Mouse (Mus musculus): ENCODE data around the gene Phactr3. TPM values are rescaled to one million over a fixed set of nuclear protein-coding genes. Genes with fewer than 3 reads are reported as not detected.

Gene Phactr3
- polyA plus RNA-seq, 2 experiments = 0.02 to 0.13 TPM

DNA sequence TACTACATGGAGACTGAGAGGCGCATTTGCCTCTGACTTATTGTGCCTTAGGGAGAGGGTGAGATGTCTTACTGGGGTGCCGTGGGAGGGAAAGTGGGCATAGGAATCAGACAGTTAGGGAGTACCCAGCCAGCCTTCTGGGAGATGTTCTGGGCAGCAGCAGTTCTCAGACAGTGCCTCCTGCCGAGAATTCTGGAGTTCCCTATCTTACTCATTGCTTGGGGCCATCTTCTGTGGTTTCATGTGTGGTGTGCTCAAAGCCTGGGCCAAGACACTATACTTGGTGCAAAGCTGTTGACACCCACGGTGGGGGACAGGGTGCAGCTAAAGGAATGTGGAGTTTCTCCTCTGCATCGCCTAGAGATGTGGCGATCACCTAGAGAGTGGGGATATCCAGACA is 185.9 kb downstream of the Phactr3 start:
- Histone ChIP-seq H3K4me3 (ENCODE audit: insufficient read depth in 1 of 2, low read depth in 2 of 2, low read length in 2 of 2) (no peak overlapping the region), H3K9me3 (ENCODE audit: control insufficient read depth, low read length) (no peaks in the 10 kb centered on the region), H3K9ac (replicated peaks) (no peak overlapping the region), H3K4me2 (ENCODE audit: low read depth) (no peak overlapping the region), H3K27ac (no peak overlapping the region), H3K36me3 (replicated peaks; ENCODE audit: control insufficient read depth, insufficient read depth, low read depth) (no peaks in the 10 kb centered on the region), H3K27me3 (ENCODE audit: control insufficient read depth, insufficient read depth, low read length) (no peaks in the 10 kb centered on the region), H3K4me1 (replicated peaks; ENCODE audit: control insufficient read depth in 2 of 2, insufficient read depth in 2 of 2, low read length in 1 of 2) (no peaks in the 10 kb centered on the region)
- no peak for TF ChIP-seq EP300 (IDR thresholded peaks at IDR 0.05; ENCODE audit: low read depth)
- no peak for TF ChIP-seq CTCF (IDR thresholded peaks at IDR 0.05; ENCODE audit: low read depth)
- DNase-seq (ENCODE audit: low read depth in 3 of 3, low spot score in 3 of 3) (no peak), ATAC-seq (ENCODE audit: insufficient read depth) (no peak; the same call in 1 of the 2 replicates)
- WGBS (ENCODE audit: insufficient replicate concordance) = 60% methylated on average over 6 of the region's 6 CpGs

GRCm38 (mm10) chr2:178313539-178313938 is 194.8 kb downstream of the Phactr3 start:
- no peak overlapping the region for H3K4me2 ChIP-seq (ENCODE audit: low read depth)
- H3K27ac ChIP-seq = no peak overlapping the region
- DNase-seq (ENCODE audit: low read depth in 3 of 3, low spot score in 3 of 3) (no peak), ATAC-seq (ENCODE audit: insufficient read depth) (no peak)
- H3K4me3 ChIP-seq (ENCODE audit: insufficient read depth in 1 of 2, low read depth in 2 of 2, low read length in 2 of 2) = no peak overlapping the region
- no peak overlapping the region for H3K9ac ChIP-seq (replicated peaks)
- no peaks in the 10 kb centered on the region for H3K36me3 ChIP-seq (replicated peaks; ENCODE audit: control insufficient read depth, insufficient read depth, low read depth)
- no peaks in the 10 kb centered on the region for H3K9me3 ChIP-seq (ENCODE audit: control insufficient read depth, low read length)
- H3K27me3 ChIP-seq (ENCODE audit: control insufficient read depth, insufficient read depth, low read length) = no peaks in the 10 kb centered on the region
- H3K4me1 ChIP-seq (replicated peaks; ENCODE audit: control insufficient read depth in 2 of 2, insufficient read depth in 2 of 2, low read length in 1 of 2) = no peaks in the 10 kb centered on the region
- TF ChIP-seq EP300 (IDR thresholded peaks at IDR 0.05; ENCODE audit: low read depth) = no peak
- WGBS (ENCODE audit: insufficient replicate concordance) = 63% methylated on average over 7 of the region's 7 CpGs

DNA sequence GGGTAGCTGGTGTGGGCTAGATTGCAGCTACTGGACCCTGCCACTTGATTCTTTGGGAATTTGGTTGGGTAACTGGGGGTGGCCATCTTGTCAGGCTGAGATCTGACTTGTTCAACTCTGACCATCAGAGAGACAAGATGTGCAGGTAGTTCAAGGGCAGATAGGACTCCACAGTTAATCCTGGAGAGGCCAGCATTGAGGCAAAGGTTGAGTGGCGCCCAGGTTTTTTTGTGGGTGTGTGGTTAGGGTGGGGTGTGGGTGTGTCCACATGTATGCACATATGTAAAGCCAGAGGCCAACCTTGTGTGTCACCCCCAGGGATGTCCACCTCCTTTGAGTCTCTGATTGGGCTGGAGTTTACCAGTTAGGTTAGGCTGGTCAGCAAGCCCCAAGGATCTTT is 197.5 kb downstream of the Phactr3 start:
- no peak overlapping the region for H3K4me2 ChIP-seq (ENCODE audit: low read depth)
- no peak overlapping the region for H3K27ac ChIP-seq
- ATAC-seq (ENCODE audit: insufficient read depth) (no peak), DNase-seq (ENCODE audit: low read depth in 3 of 3, low spot score in 3 of 3) (no peak)
- H3K9ac ChIP-seq (replicated peaks) = no peak overlapping the region
- no peaks in the 10 kb centered on the region for H3K36me3 ChIP-seq (replicated peaks; ENCODE audit: control insufficient read depth, insufficient read depth, low read depth)
- H3K4me1 ChIP-seq (replicated peaks; ENCODE audit: control insufficient read depth in 2 of 2, insufficient read depth in 2 of 2, low read length in 1 of 2) = no peaks in the 10 kb centered on the region
- no peaks in the 10 kb centered on the region for H3K9me3 ChIP-seq (ENCODE audit: control insufficient read depth, low read length)
- TF ChIP-seq CTCF (IDR thresholded peaks at IDR 0.05; ENCODE audit: low read depth) = no peak
- TF ChIP-seq EP300 (IDR thresholded peaks at IDR 0.05; ENCODE audit: low read depth) = no peak
- 47% methylated on average over 1 of the region's 1 CpGs for WGBS (ENCODE audit: insufficient replicate concordance)
- no peak overlapping the region for H3K4me3 ChIP-seq (ENCODE audit: insufficient read depth in 1 of 2, low read depth in 2 of 2, low read length in 2 of 2)
- no peaks in the 10 kb centered on the region for H3K27me3 ChIP-seq (ENCODE audit: control insufficient read depth, insufficient read depth, low read length)

GRCm38 (mm10) chr2:178319766-178320165 is 201.0 kb downstream of the Phactr3 start:
- WGBS (ENCODE audit: insufficient replicate concordance) = 54% methylated on average over 7 of the region's 7 CpGs
- no peaks in the 10 kb centered on the region for H3K27me3 ChIP-seq (ENCODE audit: control insufficient read depth, insufficient read depth, low read length)

GRCm38 (mm10) chr2:178321271-178321670 is 202.5 kb downstream of the Phactr3 start:
- no peak overlapping the region for H3K4me3 ChIP-seq (ENCODE audit: insufficient read depth in 1 of 2, low read depth in 2 of 2, low read length in 2 of 2)
- H3K4me1 ChIP-seq (replicated peaks; ENCODE audit: control insufficient read depth in 2 of 2, insufficient read depth in 2 of 2, low read length in 1 of 2) = no peaks in the 10 kb centered on the region
- no peaks in the 10 kb centered on the region for H3K9me3 ChIP-seq (ENCODE audit: control insufficient read depth, low read length)
- ATAC-seq (ENCODE audit: insufficient read depth) = no peak
- no peaks in the 10 kb centered on the region for H3K27me3 ChIP-seq (ENCODE audit: control insufficient read depth, insufficient read depth, low read length)
- no peak overlapping the region for H3K4me2 ChIP-seq (ENCODE audit: low read depth)
- H3K9ac ChIP-seq (replicated peaks) = no peak overlapping the region
- H3K27ac ChIP-seq = no peak overlapping the region
- no peak for TF ChIP-seq EP300 (IDR thresholded peaks at IDR 0.05; ENCODE audit: low read depth)
- no peak for TF ChIP-seq CTCF (IDR thresholded peaks at IDR 0.05; ENCODE audit: low read depth)
- no peak for DNase-seq (ENCODE audit: low read depth in 3 of 3, low spot score in 3 of 3)
- 67% methylated on average over 10 of the region's 10 CpGs for WGBS (ENCODE audit: insufficient replicate concordance)
- H3K36me3 ChIP-seq (replicated peaks; ENCODE audit: control insufficient read depth, insufficient read depth, low read depth) = no peaks in the 10 kb centered on the region

More at GRCm38 (mm10) chr2:178319766-178320165, 201.0 kb downstream of the Phactr3 start:
- H3K27ac ChIP-seq = no peak overlapping the region
- H3K4me2 ChIP-seq (ENCODE audit: low read depth) = no peak overlapping the region
- no peak for DNase-seq (ENCODE audit: low read depth in 3 of 3, low spot score in 3 of 3)
- H3K9ac ChIP-seq (replicated peaks) = no peak overlapping the region
- ATAC-seq (ENCODE audit: insufficient read depth) = no peak
- no peak for TF ChIP-seq CTCF (IDR thresholded peaks at IDR 0.05; ENCODE audit: low read depth)
- no peak for TF ChIP-seq EP300 (IDR thresholded peaks at IDR 0.05; ENCODE audit: low read depth)
- no peaks in the 10 kb centered on the region for H3K36me3 ChIP-seq (replicated peaks; ENCODE audit: control insufficient read depth, insufficient read depth, low read depth)
- no peaks in the 10 kb centered on the region for H3K9me3 ChIP-seq (ENCODE audit: control insufficient read depth, low read length)
- no peaks in the 10 kb centered on the region for H3K4me1 ChIP-seq (replicated peaks; ENCODE audit: control insufficient read depth in 2 of 2, insufficient read depth in 2 of 2, low read length in 1 of 2)
- H3K4me3 ChIP-seq (ENCODE audit: insufficient read depth in 1 of 2, low read depth in 2 of 2, low read length in 2 of 2) = no peak overlapping the region

All from liver, embryonic 14.5 days (tissue).